In genomic region chr7:105519336-105519735, GRCm38 (mm10) we compare ENCODE assay signal across 13 mouse cellular contexts. TPM values are rescaled to one million over a fixed set of nuclear protein-coding genes. Genes with fewer than 3 reads are reported as not detected.
A peak's percentile ranks its signal among the peaks of the same experiment; 100 is the strongest.
DNase-seq lines count a peak whose midpoint lies in the region; TF ChIP-seq lines count a peak whose summit lies in the region.
"Had no signal": no experiment of that assay in that cellular context is flagged by ENCODE, and none has a peak within 500 bp of the region (broad histone marks: within the 10 kb centered on the region; RNA-seq: fewer than 3 reads in every experiment).

No protein-coding gene starts in this region.

- no peaks in the 10 kb centered on the region for H3K9me3 ChIP-seq in forebrain, embryonic 10.5 days
- H3K9me3 ChIP-seq: hindbrain, embryonic 15.5 days; neural tube, embryonic 13.5 days had no signal

- H3K4me3 ChIP-seq in layer of hippocampus, adult 2 months, result no peak overlapping the region
- H3K4me3 ChIP-seq in forebrain, embryonic 10.5 days, result no peak overlapping the region
- H3K4me3 ChIP-seq: hindbrain, embryonic 15.5 days; neural tube, embryonic 13.5 days had no signal

- peak; percentile 29 to 51 for DNase-seq in layer of hippocampus, adult 2 months (ENCODE audit: low spot score in 2 of 2)
- no peak for DNase-seq in layer of hippocampus, postnatal 25 days (ENCODE audit: extremely low spot score in 1 of 2, low spot score in 1 of 2)
- DNase-seq in cerebellum, adult 8-10 months, result peak; percentile 29
- DNase-seq in layer of hippocampus, adult 9-11 months, result peak; percentile 76
- peak; percentile 57 for DNase-seq in right cerebral cortex, postnatal 14 days
- DNase-seq in forebrain, embryonic 10.5 days (ENCODE audit: extremely low spot score, low spot score), result no peak
- DNase-seq in embryo, embryonic 10 days (ENCODE audit: low spot score), result no peak
- DNase-seq in ovary, postnatal 36 days (ENCODE audit: low spot score), result no peak
- DNase-seq: adrenal gland, postnatal 14 days; midbrain, embryonic 14.5 days had no signal

- H3K4me1 ChIP-seq in forebrain, embryonic 10.5 days, result peaks cover 15% of the 10 kb centered on the region

- H3K36me3 ChIP-seq in forebrain, embryonic 10.5 days (replicated peaks), result no peaks in the 10 kb centered on the region
- H3K36me3 ChIP-seq: hindbrain, embryonic 15.5 days; neural tube, embryonic 13.5 days had no signal

- no peak overlapping the region for H3K27ac ChIP-seq in layer of hippocampus, adult 2 months
- no peak overlapping the region for H3K27ac ChIP-seq in forebrain, embryonic 10.5 days
- H3K27ac ChIP-seq: hindbrain, embryonic 15.5 days; kidney, postnatal 0 days; neural tube, embryonic 13.5 days had no signal

- TF ChIP-seq CTCF in layer of hippocampus, adult 2 months (conservative IDR thresholded peaks at IDR 0.05), result no peak

- WGBS in forebrain, embryonic 10.5 days, result 74% methylated on average over 11 of the region's 11 CpGs

- H3K27me3 ChIP-seq in forebrain, embryonic 10.5 days (ENCODE audit: poor library complexity, severe bottlenecking), result peaks cover 13% of the 10 kb centered on the region
- H3K27me3 ChIP-seq: hindbrain, embryonic 15.5 days; neural tube, embryonic 13.5 days had no signal

RNA-seq across cellular contexts. Expression of gene Smpd1, which starts 34.8 kb away (rescaled TPM):
- 10 to 100 TPM; 82.7 to 86.2 TPM for total RNA-seq in layer of hippocampus, adult 2 months (2021)
- total RNA-seq in layer of hippocampus, postnatal 25 days (2021), result 10 to 100 TPM; 89.3 to 93.6 TPM
- 29.0 and 29.7 TPM in 2 replicates for polyA plus RNA-seq in forebrain, embryonic 10.5 days (2016; fragmentation: Nextera tagmentation; extraction: Ambion mirVana)

RNA-seq across cellular contexts. Expression of gene Cavin3, which starts 37.2 kb away (rescaled TPM):
- 10 to 100 TPM; 13.9 to 14.2 TPM for total RNA-seq in layer of hippocampus, adult 2 months (2021)
- total RNA-seq in layer of hippocampus, postnatal 25 days (2021), result 10 to 100 TPM; 14.2 to 14.9 TPM
- 16.9 and 17.8 TPM in 2 replicates for polyA plus RNA-seq in forebrain, embryonic 10.5 days (2016; fragmentation: Nextera tagmentation; extraction: Ambion mirVana)

Comparison
In these comparisons a context has a peak if more than half of its experiments do, and no peak if none do; other contexts are left out.
1. DNase-seq: peak in layer of hippocampus, adult 2 months (2 of 2), cerebellum, adult 8-10 months (single experiment), layer of hippocampus, adult 9-11 months (single experiment) and right cerebral cortex, postnatal 14 days (single experiment); none in layer of hippocampus, postnatal 25 days (0 of 2), forebrain, embryonic 10.5 days (single experiment), embryo, embryonic 10 days (single experiment) and ovary, postnatal 36 days (single experiment).